Mouse (Mus musculus) neural tube, embryonic 12.5 days (tissue): ENCODE measurements at regions not wholly inside any gene's neighbourhood (a gene's known extent, or its start where the extent isn't known, plus 50 kb on each side); places are given as distances from the start of the nearest gene placed in this dataset. TPM values are rescaled to one million over a fixed set of nuclear protein-coding genes. Genes with fewer than 3 reads are reported as not detected.

Source experiments
- ATAC-seq: fragments of 200-750 bp; cut with Nextera tagmentation; 2 replicates; pipeline ENCODE4 v1.8.0; 2017; ENCODE audit warnings: low read depth, mild to moderate bottlenecking, moderate TSS enrichment, moderate library complexity; ENCODE audit not compliant: low FRiP score
- H3K27ac ChIP-seq: fragments of 300-500 bp; sonication (generic); 2 replicates; pipeline ENCODE4 v1.5.1; 2016
- H3K27me3 ChIP-seq: fragments of 300-500 bp; sonication (generic); replicated peaks from 2 replicates; pipeline ENCODE4 v1.6.1; 2016; ENCODE audit warnings: mild to moderate bottlenecking
- H3K36me3 ChIP-seq: fragments of 300-500 bp; sonication (generic); 2 replicates; pipeline ENCODE4 v1.6.1; 2016; ENCODE audit warnings: mild to moderate bottlenecking
- H3K4me1 ChIP-seq: fragments of 300-500 bp; sonication (generic); 2 replicates; pipeline ENCODE4 v1.6.1; 2016
- H3K4me2 ChIP-seq: fragments of 300-500 bp; sonication (generic); replicated peaks from 2 replicates; pipeline ENCODE4 v1.6.1; 2016; ENCODE audit warnings: mild to moderate bottlenecking
- H3K4me3 ChIP-seq: fragments of 300-500 bp; sonication (generic); 2 replicates; pipeline ENCODE4 v1.5.1; 2016
- H3K9ac ChIP-seq: fragments of 300-500 bp; sonication (generic); 2 replicates; pipeline ENCODE4 v1.6.1; 2016; ENCODE audit warnings: mild to moderate bottlenecking
- H3K9me3 ChIP-seq: fragments of 300-500 bp; sonication (generic); 2 replicates; pipeline ENCODE4 v1.6.1; 2016; ENCODE audit warnings: mild to moderate bottlenecking
- WGBS: fragments of 180-500 bp; shearing (Covaris S2); methylation state at CpG from one replicate; pipeline ENCODE4 v1.1.7; 2016; 5-methylcytosine and 5-hydroxymethylcytosine counted together
- microRNA-seq: library from miRNA; unstranded; fragments of <30 nt; microRNA quantifications from one replicate; pipeline ENCODE4, GENCODE M21; 2017

GRCm38 (mm10) chr3:6182533-6182932 is 431.9 kb downstream of the Gm8797 start:
- no peaks in the 10 kb centered on the region for H3K4me1 ChIP-seq
- H3K27me3 ChIP-seq: no peaks in the 10 kb centered on the region
- H3K4me2 ChIP-seq: no peak overlapping the region
- H3K9ac ChIP-seq: no peak overlapping the region
- H3K36me3 ChIP-seq: no peaks in the 10 kb centered on the region
- no peak overlapping the region for H3K27ac ChIP-seq
- 86% methylated on average over 2 of the region's 2 CpGs for WGBS
- H3K4me3 ChIP-seq: no peak overlapping the region
- no peaks in the 10 kb centered on the region for H3K9me3 ChIP-seq
- no peak for ATAC-seq

- WGBS: 27% methylated on average over 1 of the region's 1 CpGs
These were observed 432.8 kb downstream of the Gm8797 start for GRCm38 (mm10) chr3:6183400-6183799.

GRCm38 (mm10) chr3:6204656-6205055 is 415.6 kb downstream of the 1700008P02Rik start:
- no peaks in the 10 kb centered on the region for H3K27me3 ChIP-seq
- 73% methylated on average over 2 of the region's 2 CpGs for WGBS
- H3K4me1 ChIP-seq: no peaks in the 10 kb centered on the region
- no peaks in the 10 kb centered on the region for H3K9me3 ChIP-seq
- no peak overlapping the region for H3K4me3 ChIP-seq
- no peak overlapping the region for H3K4me2 ChIP-seq
- no peak overlapping the region for H3K9ac ChIP-seq
- H3K27ac ChIP-seq: no peak overlapping the region
- H3K36me3 ChIP-seq: no peaks in the 10 kb centered on the region
- no peak for ATAC-seq

More at GRCm38 (mm10) chr3:6183400-6183799, 432.8 kb downstream of the Gm8797 start:
- Histone ChIP-seq H3K27ac (no peak overlapping the region), H3K9me3 (no peaks in the 10 kb centered on the region), H3K4me2 (no peak overlapping the region), H3K36me3 (no peaks in the 10 kb centered on the region), H3K9ac (no peak overlapping the region), H3K4me3 (no peak overlapping the region), H3K27me3 (no peaks in the 10 kb centered on the region), H3K4me1 (no peaks in the 10 kb centered on the region)
- peak; percentile 17; the same call in 1 of the 2 replicates for ATAC-seq

GRCm38 (mm10) chr3:6228685-6229084 is 391.6 kb downstream of the 1700008P02Rik start:
- H3K4me3 ChIP-seq: no peak overlapping the region
- no peaks in the 10 kb centered on the region for H3K9me3 ChIP-seq
- no peaks in the 10 kb centered on the region for H3K4me1 ChIP-seq
- no peak overlapping the region for H3K4me2 ChIP-seq
- no peak overlapping the region for H3K27ac ChIP-seq
- no peaks in the 10 kb centered on the region for H3K27me3 ChIP-seq
- H3K9ac ChIP-seq: no peak overlapping the region
- no peak for ATAC-seq
- H3K36me3 ChIP-seq: no peaks in the 10 kb centered on the region
- 80% methylated on average over 1 of the region's 1 CpGs for WGBS

Small RNA genes in the stretch of these regions (microRNA-seq; reads per million reads assigned to microRNA genes)
- gene Gm25144 (not detected), gene Gm25352 (not detected)
